Mouse (Mus musculus) left cerebral cortex, postnatal 10 days (tissue): ENCODE measurements around the gene Mup5. TPM values are rescaled to one million over a fixed set of nuclear protein-coding genes. Genes with fewer than 3 reads are reported as not detected.
"Not testable (repeated sequence)": the region's sequence is repeated elsewhere in the genome, so short reads cannot be mapped to it uniquely, and the experiment has no call there.

Source experiments
- DNase-seq, 2 experiments: peaks; one replicate each; pipeline ENCODE4 v3.0.0; 2021 to 2022; ENCODE audit warnings: low spot score in 2 of 2, mixed read lengths in 1 of 2; ENCODE audit errors: extremely low spot score in 1 of 2
- intact Hi-C: fragments of 180-260 bp; cut with DNase I; formaldehyde crosslinking; loops from one replicate; pipeline ENCODE4 v1.15.1; 2025
- total RNA-seq, 2 experiments: library from RNA; stranded (reverse); gene quantifications; 2 replicates each; pipeline ENCODE4 v1.2.3; 2021

Gene Mup5
- total RNA-seq, result under 1 TPM in 1 of 2 experiments, not detected in 1; 0.51 TPM

GRCm38 (mm10) chr4:61834952-61835708 is at the start of gene Mup5:
Gene Mup5 (minus strand): TSS chr4:61835233.
- DNase-seq, result peak in 1 of 2 experiments; percentile 3
- intact Hi-C loops, result no loop called here

GRCm38 (mm10) chr4:61858160-61858559 is 23.1 kb upstream of the Mup5 start:
- intact Hi-C loops, result no loop called here
- DNase-seq, result no peak

- intact Hi-C loops, result no loop called here
- DNase-seq, result no peak
These were observed 21.0 kb upstream of the Mup5 start for GRCm38 (mm10) chr4:61855831-61856698.

- intact Hi-C loops, result no loop called here
- no peak for DNase-seq
These were observed 20.3 kb upstream of the Mup5 start for GRCm38 (mm10) chr4:61855344-61855743.

- intact Hi-C loops, result no loop called here
- no peak for DNase-seq
These were observed 9.9 kb upstream of the Mup5 start for GRCm38 (mm10) chr4:61844758-61845455.

GRCm38 (mm10) chr4:61829211-61829610 is 5.8 kb downstream of the Mup5 start:
- no peak for DNase-seq
- intact Hi-C loops, result no loop called here

GRCm38 (mm10) chr4:61823185-61823584 is 11.8 kb downstream of the Mup5 start:
- intact Hi-C loops, result no loop called here
- DNase-seq, result no peak

GRCm38 (mm10) chr4:61822541-61822940 is 12.5 kb downstream of the Mup5 start:
- DNase-seq, intact Hi-C loops: not testable (repeated sequence)

- intact Hi-C loops, result no loop called here
- no peak for DNase-seq
These were observed 19.4 kb downstream of the Mup5 start for GRCm38 (mm10) chr4:61815602-61816001.

- no peak for DNase-seq
- intact Hi-C loops, result no loop called here
These were observed 21.6 kb downstream of the Mup5 start for GRCm38 (mm10) chr4:61813435-61813834.

GRCm38 (mm10) chr4:61811193-61811592 is 23.8 kb downstream of the Mup5 start:
- intact Hi-C loops, DNase-seq: not testable (repeated sequence)

- DNase-seq, intact Hi-C loops: not testable (repeated sequence)
These were observed 26.1 kb downstream of the Mup5 start for GRCm38 (mm10) chr4:61808926-61809325.

GRCm38 (mm10) chr4:61789699-61790098 is 45.3 kb downstream of the Mup5 start:
- DNase-seq, intact Hi-C loops: not testable (repeated sequence)

- intact Hi-C loops, DNase-seq: not testable (repeated sequence)
These were observed 50.8 kb downstream of the Mup5 start for GRCm38 (mm10) chr4:61784231-61784630.

GRCm38 (mm10) chr4:61782169-61782568 is 52.9 kb downstream of the Mup5 start, which contains the start of gene Mup19:
Gene Mup19 (minus strand): TSS chr4:61782269.
- DNase-seq, intact Hi-C loops: not testable (repeated sequence)
